Mouse (Mus musculus): ENCODE measurements around the gene Myo19. TPM values are rescaled to one million over a fixed set of nuclear protein-coding genes. Genes with fewer than 3 reads are reported as not detected.

The Myo19 gene
- total RNA-seq, 2 experiments from 2014 or later: 1.4 to 2.4 TPM

- no peak for DNase-seq (ENCODE audit: low spot score)
Observed at GRCm38 (mm10) chr11:84944639-84945435, 64.9 kb downstream of the Myo19 start.

DNA sequence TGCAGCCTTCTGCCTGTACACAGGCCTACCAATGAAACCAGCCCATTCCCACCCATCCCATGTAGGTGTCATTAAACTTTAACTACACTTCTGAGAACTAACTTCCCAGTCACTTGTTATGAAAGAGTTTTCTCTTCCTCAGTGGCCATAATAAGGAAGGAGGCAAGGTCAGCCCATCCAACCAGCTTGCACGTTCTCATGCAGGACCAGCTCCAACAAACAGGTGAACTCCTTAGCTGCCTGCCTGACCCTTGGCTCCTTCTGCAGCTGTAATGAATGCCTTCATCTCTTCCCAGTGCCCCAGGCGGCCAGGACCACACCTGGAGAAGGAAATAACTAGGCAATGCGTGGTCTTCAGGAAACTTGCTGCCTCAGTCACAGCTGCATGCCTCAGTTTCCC lies 65.9 kb downstream of the Myo19 start:
- DNase-seq (ENCODE audit: low spot score): no peak

GRCm38 (mm10) chr11:84947206-84947605 lies 67.3 kb downstream of the Myo19 start:
- no peak for DNase-seq (ENCODE audit: low spot score)

- DNase-seq (ENCODE audit: low spot score): no peak
Observed at GRCm38 (mm10) chr11:84948114-84948513, 68.2 kb downstream of the Myo19 start.

GRCm38 (mm10) chr11:84948526-84948925 lies 68.6 kb downstream of the Myo19 start:
- no peak for DNase-seq (ENCODE audit: low spot score)

GRCm38 (mm10) chr11:84952611-84953010 lies 72.7 kb downstream of the Myo19 start:
- no peak for DNase-seq (ENCODE audit: low spot score)

DNA sequence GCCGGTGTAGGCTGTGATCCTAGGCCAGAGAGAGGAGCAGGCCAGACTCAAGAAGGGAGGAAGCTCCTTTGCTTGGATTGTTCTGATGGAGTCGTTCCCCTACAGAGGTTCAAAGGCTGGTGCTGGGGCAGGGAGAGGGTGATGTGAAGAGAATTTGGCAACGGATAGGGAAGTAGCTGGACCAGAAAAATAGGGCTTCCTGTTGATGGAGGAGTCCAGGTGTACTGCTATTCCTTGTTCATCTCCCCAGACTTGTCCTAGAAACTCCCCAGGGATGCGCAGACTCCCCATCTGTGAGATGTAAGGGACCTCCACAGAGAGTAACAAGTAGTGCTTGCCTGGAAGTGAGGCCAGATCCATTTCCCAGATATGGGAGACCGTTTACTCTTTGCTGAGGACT lies 76.5 kb downstream of the Myo19 start:
- DNase-seq (ENCODE audit: low spot score): no peak

DNA sequence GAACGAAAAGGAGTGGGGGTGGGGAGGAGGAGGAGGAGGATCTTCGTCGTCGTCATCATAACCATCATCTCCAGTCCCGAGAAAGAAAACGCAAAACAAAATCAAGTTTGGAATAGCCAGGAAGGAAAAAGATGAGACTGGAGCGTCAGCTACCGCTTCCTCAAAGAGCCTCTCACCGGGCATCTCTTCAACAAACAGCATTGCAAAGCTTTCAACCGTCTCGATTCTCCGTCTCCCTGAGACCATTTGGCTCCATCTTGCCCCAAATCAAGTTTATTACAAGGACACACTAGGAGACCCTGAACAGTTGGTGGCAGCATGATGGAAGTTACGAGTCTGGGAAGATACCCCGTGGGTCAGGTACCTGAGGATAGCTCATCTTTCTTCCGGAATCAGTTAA lies 77.2 kb downstream of the Myo19 start:
- no peak for DNase-seq (ENCODE audit: low spot score)

DNA sequence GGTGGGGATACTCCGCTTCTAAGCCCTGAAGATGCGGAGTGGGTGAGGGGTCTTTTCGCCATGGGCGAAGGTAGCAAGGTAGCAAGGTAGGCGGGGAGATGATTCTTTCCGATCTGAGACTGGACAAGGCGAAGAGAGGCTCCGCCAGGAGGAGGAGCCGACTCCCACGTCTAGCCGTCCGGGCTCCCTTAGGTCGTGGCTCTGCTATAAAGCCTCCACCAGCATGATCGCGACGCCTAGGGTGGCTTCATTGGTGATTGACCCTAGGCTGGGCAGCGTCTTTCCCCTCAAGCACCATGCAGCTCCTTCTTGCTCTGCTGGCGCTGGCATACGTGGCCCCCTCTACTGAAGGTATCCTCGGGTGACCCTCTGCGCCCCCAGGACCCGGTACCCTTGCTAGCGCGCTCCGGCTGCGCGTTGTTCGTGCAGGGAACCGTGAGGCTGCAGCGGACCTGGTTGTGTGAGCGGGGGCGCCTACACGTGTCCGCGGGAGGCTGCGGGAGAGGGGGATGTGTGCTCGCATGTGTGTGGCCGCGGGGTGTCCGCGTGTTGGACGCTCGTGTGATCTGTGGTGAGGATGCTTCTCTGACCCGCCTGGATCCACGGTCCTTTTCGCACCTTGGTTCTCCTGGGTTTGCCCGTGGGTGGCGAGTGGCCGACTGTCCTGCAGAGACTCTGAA lies 77.8 kb downstream of the Myo19 start, which contains the start of gene Car4:
Car4 (plus strand) TSS at position 196 of the 680 bp plus-strand sequence.
- no peak for DNase-seq (ENCODE audit: low spot score)

DNA sequence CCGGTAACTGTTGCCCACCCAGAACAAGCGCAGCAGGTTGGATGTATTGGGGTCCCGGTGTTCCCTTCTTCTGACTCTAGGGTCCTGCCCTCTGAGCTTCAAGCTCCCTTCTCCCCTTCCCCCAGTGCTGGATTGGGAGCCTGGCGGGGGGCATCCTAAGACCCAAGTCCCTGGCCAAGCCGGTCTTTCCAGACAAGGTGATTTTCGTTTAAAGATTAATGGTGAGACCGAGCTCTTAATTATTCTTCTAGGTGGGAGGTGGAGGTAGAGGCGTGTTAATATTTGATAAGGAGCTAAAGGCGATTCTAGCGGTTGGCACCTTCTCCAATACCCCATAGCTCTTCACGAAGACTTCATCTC lies 78.3 kb downstream of the Myo19 start:
- DNase-seq (ENCODE audit: low spot score): no peak

DNA sequence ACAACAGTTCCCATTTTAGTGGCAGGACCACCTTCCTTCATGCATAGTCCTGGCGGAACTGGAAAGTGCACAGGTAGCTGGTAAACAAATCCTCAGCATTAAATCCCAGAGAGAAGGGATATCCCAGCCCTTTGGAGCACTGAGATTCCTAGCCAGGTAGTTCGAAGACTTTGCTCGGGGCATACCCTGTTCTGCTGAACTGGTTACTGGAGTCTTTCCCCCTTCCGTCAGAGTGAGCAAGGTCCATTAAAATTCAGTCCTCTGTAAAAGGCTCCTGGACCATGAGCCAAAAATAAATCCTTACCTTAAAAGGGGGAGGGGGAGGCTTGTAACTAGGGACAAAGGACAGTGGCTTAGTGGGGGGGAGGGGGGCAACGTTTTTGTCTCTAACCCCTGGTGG lies 79.2 kb downstream of the Myo19 start:
- DNase-seq (ENCODE audit: low spot score): no peak

DNA sequence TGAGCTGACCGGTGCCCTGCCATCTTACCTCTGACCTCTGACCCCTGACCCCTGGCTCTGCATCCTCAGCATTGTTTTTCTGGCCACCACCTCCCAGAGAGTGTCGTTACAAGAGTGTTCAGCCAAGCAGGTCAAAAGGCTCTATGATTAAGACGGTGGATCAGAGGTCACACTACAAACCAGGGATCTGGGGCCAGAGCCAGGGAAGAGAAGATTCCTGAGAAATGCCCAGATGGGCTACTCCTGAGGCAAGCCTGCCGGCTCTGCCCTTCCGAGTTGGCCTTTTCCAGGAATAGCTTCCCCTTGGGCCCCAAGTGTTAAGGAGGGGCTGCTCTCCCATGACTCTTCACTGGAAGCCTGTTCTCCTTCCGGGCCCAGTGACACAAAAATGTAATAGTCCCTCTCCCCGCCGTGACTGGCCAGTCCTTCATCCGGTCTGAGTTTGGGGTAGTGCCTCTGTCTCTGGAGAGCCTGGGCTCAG lies 79.8 kb downstream of the Myo19 start:
- peak; percentile 55 for DNase-seq (ENCODE audit: low spot score)

GRCm38 (mm10) chr11:84960291-84960690 lies 80.3 kb downstream of the Myo19 start:
- DNase-seq (ENCODE audit: low spot score): no peak

DNA sequence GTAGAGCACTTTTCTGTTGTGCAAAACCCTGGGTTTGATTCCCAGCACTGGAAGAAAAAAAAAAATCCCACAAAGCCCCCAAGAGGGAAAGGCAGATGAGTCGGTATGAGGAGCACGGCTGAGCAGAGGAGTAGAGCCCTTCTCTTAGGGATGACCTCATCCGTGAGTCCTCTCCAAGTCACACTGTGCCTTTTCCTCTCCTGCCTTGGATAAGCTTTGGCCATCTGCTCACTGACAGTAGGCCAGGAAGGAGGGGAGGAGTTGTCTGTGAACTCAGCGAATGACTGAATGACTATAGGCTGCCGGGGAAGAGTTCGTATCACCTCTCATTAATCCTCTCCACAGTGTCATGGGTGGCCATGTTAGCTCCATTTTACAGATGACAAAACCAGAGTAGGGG lies 80.8 kb downstream of the Myo19 start:
- no peak for DNase-seq (ENCODE audit: low spot score)

Small RNAs within 50 kb of the gene (microRNA-seq; reads per million reads assigned to microRNA genes)
- gene Gm23564: not detected

Other genes starting within 250 kb of the Myo19 start
- 1 to 10 TPM; 4.7 to 6.2 TPM for gene Mrm1, start 60.6 kb upstream of the Myo19 start, total RNA-seq (2021)
- gene Dhrs11, start 51.2 kb upstream of the Myo19 start, total RNA-seq (2021): 10 to 100 TPM; 25.5 to 31.0 TPM
- gene Ggnbp2, start 9.3 kb upstream of the Myo19 start, total RNA-seq (2021): 10 to 100 TPM; 31.6 to 32.4 TPM
- gene Pigw, start 137 bp downstream of the Myo19 start, total RNA-seq (2021): 1 to 10 TPM; 3.8 to 5.9 TPM
- 10 to 100 TPM; 15.6 to 17.3 TPM for gene Znhit3, start 36.2 kb downstream of the Myo19 start, total RNA-seq (2021)
- 1 to 10 TPM; 4.8 to 5.8 TPM for gene Car4, start 77.6 kb downstream of the Myo19 start, total RNA-seq (2021)